Mouse (Mus musculus) ovary, postnatal 14 days (tissue): ENCODE measurements around the gene Pim3.
"Not testable (repeated sequence)": the region's sequence is repeated elsewhere in the genome, so short reads cannot be mapped to it uniquely, and the experiment has no call there.

Experiments used
- DNase-seq: peaks from one replicate; pipeline ENCODE4 v3.0.0; 2022; ENCODE audit warnings: low spot score

Pim3 gene

DNA sequence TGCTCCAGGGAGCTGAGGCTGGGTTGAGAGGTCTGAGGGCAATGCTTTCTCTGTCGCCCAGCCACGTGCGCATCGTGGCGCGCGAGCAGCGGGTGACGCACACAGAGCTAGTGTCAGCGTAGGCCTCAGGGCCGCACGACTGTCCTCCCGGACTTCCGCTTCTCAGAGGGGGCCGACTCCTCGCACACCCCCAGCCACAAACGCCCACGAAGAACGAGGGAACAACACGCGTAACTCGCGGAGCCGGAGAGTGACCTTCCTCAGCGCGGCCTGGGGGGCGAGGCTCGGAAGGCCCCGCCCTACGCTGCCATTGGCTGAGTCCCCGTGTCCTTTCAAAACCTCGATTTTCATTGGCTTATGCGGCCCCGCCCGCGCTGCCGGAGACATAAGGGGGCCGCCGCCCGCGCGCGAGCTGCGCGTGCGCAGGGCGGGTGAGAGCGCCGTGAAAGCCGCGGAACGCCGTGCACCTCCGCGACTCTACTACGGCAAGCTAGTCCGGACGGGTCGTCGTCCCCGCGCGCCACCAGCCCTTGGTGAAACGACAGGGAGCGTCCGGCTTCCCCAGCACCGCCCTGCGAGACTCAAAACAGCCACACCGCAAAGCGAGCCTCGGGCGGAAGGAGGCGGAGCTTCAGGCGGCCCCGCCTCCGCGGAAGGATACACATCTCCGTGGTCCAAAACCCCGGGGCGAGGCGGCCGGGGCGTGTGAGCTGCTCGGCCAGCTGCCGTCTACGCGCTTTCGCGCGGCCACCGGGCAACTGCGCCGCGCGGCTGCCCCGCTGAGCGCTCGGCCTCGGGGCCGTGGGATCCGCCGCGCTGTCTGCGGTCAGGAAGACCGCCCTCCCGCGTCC is at the start of gene Pim3:
Gene Pim3, plus strand, starts transcription at position 415 of the 851 bp plus-strand sequence.
- DNase-seq = peak; percentile 95

DNA sequence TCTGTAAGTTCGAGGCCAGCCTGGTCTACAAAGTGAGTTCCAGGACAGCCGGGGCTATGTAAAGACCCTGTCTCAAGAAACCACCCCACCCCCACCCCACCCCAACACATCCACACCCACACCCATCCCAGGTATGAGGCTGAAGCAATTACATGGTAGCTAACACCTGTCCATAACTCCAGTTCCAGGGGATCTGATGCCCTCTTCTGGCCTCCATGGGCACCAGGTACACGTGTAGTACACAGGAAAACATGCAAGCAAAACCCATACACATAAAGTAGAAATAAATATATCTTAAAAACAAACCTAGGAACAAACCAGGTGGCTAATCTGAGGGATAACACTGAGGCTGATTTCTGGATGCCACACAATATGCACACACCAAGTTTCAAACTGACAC is 48.7 kb upstream of the Pim3 start:
- DNase-seq = no peak

DNA sequence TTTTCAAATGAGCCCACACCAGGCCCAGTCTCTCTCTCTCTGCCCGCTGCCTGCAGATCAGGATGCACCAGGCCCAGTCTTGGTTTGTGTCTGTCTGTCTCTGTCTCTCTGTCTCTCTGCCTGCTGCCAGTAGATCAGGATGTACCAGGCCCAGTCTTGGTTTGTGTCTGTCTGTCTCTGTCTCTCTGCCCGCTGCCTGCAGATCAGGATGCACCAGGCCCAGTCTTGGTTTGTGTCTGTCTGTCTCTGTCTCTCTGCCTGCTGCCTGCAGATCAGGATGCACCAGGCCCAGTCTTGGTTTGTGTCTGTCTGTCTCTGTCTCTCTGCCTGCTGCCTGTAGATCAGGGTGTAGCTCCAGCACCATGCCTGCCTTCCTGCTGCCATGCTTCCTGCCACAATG is 48.1 kb upstream of the Pim3 start:
- not testable (repeated sequence) for DNase-seq

DNA sequence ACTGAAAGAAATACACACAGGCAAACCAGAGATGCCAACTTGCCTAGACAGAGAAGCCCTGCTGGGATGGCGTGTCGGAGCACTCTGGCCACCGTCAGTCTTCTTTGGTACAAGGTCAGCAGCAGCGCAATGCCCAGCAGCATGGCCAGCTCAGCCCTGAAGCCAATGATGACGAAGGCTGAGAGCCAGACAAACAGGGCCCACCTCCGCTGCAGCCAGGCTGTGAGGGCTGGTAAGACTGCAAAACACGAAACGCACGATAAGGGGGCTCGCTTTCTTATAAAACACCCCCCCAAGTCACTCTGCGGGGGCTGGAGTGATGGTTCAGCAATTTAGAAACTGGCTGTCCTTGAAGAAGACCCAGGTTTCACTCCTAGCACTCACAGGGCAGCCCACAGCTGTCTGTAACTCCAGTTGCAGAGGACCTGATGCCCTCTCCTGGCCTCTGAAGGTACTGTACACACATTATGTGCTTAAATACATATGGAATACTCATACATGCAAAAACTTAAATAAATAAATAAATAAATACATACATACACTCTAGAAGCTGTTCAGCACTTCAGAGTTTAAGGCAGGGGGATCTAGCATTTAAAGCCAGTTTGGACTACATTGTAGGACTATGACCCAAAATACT is 47.5 kb upstream of the Pim3 start:
- DNase-seq = no peak

DNA sequence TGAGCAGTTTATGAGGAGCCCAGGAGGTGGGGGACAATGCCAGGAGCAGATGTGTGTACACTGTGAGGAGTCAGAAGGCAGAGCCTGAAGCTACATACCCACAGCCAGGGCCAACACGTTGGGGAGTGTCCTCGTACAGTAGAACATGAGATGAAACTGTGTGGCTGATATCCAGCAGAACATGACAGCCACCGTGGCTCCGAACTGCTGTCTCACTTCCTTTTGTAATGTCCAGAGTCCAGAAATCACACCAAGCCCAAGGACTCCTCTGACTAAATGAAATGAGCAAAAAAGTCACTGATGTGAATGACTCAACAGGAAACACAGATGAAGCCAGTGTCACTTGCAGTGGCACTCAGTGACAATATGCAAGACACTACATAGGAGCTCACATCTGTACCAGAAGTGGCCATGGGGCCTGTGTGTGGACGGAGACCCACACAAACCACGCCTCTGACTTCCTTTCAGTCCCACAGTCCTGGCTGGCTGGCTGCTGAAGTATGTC is 46.7 kb upstream of the Pim3 start:
- no peak for DNase-seq

DNA sequence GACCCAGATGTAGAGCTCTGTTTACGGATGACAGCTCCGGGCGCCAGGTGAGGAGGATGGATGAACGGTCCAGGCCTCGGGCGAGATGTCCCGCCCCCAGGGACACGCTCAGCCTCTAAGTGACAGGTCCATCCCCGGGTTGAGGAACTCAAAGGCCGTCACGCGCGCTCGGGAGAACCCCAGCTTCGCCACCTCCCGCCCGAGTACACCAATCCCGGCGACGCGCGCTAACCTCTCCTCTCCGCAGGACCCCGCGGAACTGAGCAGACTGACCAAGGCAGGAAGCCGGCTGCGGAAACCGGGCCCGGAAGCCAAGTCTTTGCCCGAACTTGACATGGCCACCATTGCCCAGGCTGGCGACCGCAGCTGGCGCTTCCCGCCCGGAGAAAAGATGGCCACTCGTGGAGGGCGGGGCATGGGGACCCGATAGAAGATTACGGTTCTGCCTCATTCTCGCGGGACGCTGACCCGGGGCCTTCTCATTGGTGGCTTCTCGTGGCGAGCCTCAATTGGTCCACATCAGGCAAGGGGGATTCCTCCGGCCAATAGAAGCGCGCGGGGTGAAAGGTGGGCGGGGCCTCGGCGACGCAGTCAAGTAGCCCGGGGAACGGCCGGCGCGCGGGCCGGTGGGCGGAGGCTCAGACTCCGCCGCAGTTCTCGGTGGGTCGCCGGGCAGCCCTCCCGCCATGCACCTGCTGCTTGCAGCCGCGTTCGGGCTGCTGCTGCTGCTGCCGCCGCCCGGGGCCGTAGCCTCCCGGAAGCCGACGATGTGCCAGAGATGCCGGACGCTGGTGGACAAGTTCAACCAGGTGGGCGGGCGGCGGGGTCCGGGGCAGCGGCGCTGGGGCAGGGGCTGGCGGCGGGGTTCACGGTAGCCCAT is 42.7 kb upstream of the Pim3 start, which contains the start of the genes Alg12 and Creld2:
Gene Alg12, minus strand, starts transcription at position 293 of the 880 bp plus-strand sequence.
Gene Creld2, plus strand, starts transcription at position 621 of the 880 bp plus-strand sequence.
- peak; percentile 97 for DNase-seq

DNA sequence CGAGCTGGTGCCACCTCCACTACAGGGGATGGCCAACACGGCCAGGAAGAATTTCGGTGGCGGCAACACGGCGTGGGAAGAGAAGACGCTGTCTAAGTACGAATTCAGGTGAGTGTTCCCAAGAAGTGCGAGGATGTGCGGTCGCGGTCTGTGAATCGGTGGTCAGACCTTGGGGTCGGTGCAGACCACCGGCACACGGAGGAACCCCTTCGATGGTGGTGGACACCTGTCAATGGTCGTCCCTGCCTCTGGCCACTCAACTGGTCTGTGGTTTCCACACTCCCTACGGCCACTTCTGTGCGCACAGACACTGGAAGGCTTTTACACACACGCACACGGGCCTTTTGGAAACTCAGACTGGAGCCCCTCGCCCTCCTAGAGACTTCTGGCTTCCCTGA is 42.1 kb upstream of the Pim3 start:
- DNase-seq = no peak

DNA sequence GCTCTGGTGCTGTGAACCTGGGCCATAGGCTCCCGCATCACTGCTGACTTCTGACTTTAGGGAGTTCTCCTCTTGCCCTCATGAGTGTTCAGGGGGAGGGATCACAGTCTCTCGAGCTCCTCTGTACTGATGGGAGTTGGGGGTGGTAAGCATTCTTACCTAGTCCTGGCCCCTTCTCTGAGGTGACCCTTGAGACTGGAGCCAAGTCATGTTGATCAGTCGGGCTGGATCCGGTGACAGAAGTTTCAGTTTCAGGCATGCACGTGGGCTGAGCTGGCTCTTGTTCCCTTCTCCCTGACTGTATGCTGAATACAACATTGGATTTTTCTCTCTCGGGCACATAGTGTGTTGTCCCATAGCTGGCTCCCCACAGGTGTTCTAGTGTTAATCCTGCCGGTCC is 40.6 kb upstream of the Pim3 start:
- DNase-seq = no peak

DNA sequence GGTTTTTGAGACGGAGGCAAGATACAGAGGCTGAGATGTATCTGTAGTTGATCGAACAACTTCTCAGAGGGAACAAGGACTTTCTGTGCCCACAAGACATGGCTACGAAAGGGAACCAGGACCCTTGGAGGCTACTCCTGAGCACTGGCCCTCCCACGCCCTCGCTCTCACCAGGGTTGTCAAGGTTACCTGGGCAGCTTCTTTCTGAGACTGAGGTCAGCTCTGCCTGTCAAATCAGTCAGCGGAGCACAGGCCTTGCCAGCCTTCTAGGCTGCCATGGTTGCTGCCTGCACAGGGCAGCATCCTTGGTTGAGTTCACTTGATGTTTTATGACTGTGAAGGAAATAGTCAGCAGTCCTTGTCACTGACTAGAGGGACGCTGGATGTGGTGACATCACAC is 39.5 kb upstream of the Pim3 start:
- no peak for DNase-seq

DNA sequence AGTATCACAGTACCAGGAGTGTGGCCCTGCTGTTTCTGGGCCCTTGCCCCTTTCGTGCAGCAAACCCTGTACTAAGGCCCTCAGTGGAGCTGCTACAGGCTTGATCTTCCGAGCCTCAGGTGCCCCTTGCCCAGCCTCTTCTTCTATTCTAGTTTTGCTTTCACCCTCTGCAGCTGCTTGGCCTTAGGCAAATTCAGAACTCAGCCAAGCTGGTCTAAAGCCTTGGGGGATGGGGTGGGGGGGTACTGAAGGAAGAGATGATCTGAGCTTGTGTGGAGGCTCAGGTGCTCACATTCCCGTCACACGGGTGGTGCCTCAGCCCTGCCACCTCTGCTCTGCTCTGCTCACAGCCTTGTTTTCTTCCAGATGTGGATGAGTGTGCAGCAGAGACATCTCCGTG is 38.6 kb upstream of the Pim3 start:
- DNase-seq = no peak

DNA sequence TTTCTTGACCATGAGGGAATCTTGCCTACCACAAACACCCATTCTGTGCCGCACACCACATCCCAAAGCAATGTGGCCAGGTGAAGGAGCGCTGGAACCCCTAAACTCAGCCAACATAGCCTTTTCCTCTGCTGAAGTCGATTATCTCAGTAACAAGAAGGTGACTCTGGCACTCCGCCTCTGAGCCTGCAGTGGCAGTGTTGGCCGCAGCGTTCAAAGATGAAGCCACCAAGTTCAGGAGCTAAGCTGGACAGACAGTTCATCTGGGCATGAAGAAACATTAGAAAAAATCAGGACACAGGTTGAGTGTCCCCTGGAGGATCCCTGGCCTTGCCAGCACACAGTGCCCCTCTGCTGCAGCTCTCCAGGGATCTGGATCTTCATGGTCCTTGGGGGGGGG is 34.5 kb upstream of the Pim3 start:
- no peak for DNase-seq

DNA sequence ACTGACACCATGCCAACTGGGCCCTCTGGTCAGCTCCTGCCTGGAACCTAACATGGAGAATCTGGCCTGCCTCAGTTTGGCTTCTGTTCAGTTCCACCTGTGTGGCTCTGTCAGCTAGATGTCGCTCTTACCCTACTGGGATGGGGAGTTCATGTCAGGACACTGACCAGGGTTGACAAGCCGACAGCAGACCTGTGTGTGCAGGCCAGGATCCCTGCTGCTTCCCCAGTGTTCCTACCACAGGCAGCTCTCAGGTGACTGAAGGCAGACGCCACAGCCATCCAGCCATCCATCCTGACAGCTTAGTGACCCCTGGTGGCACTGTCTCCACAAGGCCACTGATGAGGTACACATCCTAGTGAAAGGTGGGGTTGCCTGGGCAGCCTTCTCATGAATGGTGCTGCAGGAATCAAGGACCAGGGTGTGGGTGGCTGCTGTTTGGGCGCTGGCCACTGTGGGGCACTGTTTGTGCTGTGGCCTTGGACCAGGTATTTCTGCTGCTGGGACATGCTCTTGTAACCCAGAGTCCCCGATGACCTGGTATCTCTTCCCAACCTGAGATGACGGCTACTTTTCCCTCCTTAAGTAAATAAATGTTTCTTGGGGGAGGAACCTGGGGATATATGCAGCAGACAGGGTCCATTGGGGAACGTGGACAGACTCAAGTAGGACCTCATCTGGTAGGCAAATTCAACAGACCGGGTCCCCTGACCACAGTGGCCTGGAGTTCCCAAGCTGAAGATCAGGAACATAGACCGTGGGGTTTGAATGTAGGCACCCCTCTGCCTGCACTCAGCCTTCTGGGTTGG is 33.8 kb upstream of the Pim3 start:
- peak; percentile 61 for DNase-seq

DNA sequence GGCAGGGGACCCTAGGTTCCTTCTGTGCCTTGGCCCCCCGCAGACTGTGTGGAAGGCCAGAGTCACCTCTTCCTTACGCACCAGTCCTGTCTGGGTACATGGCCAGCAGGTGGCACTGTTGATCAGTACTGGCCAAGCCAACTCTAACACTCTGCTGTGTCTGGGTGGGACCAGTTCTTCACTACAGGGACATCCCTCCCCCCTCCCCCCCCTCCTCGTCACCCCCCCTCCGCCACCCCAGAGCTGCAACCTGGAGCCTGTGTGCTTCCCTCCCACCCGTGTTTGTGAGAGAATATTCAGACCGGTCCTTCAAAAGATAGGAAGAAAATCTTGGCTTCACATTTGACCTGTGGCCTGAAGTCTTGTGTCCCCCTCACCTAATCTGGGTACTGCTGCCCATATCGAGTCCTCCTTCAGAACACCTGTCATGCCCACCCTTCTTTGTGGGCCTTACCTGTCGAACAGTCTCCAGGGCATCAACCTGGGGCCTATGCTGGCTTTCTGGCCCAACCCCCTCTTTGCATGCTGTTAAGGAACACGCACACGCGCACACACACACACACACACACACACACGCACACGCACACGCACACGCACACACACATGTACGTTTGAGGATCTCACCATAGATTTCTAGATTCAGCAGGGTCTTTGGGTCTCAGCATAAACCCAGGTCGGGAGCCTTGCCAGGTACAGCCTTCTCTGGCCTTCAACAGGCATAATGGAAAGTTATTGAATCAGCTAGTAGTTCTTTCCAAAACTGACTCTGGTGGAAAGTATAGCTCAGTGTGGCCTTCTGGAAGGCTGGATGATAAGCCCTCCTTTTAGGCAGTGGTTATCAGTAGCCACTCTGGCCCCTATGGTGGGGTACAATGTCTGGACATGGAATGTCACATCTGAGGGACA is 32.9 kb upstream of the Pim3 start:
- peak; percentile 88 for DNase-seq

DNA sequence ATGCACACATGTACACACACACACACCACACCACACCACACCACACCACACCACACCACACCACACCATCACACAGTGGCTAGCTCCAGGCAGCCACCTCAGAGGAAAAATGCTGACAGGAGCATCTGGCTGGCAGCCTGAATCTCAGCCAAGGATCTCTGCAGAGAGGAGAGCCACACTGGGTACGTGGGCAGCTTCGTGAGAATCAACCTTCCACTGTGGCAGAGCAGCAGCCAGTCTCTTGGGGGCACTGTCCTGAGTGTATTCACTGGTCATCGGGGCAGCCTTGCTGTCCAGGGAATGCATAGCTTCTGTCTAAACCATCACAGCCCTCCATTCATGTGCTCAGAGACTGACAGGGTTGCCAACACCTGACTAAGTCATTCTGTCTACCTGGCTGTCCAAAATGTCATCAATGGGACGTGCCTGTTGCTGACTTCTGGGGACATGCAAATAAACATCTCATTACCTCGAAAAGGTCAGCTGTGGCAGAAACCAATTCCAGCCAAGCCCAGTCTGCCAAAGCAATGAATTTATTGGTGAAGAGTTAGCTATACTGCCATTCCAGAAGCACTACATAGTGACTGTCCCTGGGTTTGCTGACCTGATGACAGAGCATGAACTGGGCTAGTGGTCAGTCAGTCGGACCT is 32.1 kb upstream of the Pim3 start:
- no peak for DNase-seq

DNA sequence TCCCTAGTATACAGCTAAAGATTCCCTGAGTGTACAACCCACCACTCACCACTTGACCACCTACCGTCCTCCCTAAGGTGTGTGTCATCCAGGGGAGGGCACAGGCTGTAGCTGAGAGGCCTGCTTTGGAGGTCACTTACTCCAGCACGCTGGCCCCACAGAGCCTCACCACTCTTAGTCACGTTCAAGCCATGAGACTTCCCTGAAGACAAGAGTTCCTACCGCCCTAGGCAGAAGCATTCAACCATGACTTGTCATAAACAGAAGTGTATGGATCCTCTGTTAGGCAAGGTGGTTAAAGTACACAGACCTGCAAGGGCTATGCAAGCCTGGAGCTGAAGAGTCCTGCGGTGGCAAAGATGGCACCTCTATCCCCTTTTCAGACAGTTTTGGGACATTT is 31.3 kb upstream of the Pim3 start:
- DNase-seq = no peak

DNA sequence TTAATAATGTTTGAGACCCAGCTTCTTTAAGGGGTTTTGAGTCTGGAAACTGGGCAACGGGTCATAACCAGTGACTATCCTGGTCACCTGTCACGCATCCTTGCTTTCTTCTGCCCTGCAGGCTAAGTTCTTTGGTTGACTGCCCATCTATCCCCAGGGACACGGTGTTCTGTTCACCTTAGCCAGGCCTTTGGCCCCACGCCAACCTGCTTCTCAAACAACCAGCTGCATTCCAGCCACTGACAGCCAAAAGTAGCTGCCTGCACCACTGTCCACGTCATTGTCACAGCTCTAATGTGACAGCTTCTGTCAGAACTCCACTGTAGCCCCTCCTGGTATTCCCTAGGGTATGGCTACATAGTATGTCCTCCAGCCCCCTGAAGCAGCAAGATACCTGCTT is 30.5 kb upstream of the Pim3 start:
- no peak for DNase-seq

DNA sequence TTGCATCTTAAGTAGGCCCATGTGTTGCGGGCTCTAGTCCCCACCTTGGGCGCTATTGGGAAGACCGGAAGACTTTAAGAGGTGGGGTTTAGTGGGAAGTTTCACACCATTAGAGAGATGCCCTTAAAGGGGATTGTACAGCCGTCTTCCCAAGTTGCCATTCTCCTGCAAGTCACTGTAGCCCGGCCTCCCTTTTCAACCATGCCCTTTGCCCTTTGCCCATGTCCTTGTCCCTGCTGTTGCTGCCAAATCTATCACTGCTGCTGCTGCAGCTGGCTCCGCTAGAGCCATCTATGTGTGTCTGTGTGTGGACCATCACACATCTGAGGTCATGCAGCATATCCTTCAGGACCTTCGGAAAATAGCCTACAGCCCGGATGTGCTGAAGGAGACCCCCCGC is 29.4 kb upstream of the Pim3 start:
- DNase-seq = no peak

DNA sequence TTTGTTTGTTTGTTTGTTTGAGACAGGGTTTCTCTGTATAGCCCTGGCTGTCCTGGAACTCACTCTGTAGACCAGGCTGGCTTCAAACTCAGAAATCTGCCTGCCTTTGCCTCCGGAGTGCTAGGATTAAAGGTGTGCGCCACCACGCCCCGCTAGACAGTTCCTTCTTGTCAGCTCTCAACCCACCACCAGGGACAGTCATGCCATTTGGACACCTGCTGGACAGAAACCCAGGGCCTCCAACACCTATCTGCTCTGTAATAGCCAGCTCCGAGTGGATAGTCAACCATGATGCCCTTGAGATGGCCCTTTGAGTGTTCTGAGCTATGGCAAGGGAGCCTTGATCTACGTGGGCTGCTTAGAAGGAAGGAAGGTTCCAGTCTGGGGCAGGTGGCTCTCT is 26.0 kb upstream of the Pim3 start:
- no peak for DNase-seq

DNA sequence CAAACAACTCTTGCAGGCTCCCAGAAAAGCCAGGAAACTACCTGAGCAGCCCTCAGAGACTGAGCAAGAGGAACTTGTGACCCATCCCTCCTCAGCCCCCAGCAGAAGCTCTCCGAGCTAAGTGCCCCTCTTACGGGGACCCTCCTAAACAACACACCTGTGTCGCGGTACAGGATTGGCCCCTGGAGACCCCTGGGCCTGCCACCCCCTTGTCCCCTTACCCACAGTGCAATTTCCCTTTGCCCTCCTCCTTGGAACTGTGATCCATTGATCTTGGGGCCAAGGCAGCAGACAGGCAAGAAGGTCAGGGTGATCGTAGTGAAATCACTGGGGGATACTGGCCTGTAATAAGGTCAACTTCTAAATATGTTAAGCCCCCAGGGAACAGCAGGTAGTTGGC is 25.4 kb upstream of the Pim3 start:
- no peak for DNase-seq
